Mouse (Mus musculus) kidney, postnatal 0 days (tissue): ENCODE results near the gene Bcat1. TPM values are rescaled to one million over a fixed set of nuclear protein-coding genes. Genes with fewer than 3 reads are reported as not detected.

Experiments used
- ATAC-seq: fragments of 200-750 bp; cut with Nextera tagmentation; replicated peaks from 2 replicates; pipeline ENCODE4 v1.8.0; 2017; ENCODE audit warnings: low read depth, moderate number of reproducible peaks, moderate TSS enrichment, moderate library complexity; ENCODE audit not compliant: low FRiP score
- DNase-seq: peaks from one replicate; pipeline ENCODE4 v3.0.0-alpha.2; 2016; ENCODE audit warnings: low spot score
- H3K27ac ChIP-seq: fragments of 300-500 bp; sonication (generic); 2 replicates; pipeline ENCODE4 v1.5.1; 2014; ENCODE audit warnings: mild to moderate bottlenecking
- H3K27me3 ChIP-seq: fragments of 300-500 bp; sonication (generic); 2 replicates; pipeline ENCODE4 v1.6.1; 2014; ENCODE audit warnings: low read length, mixed read lengths; ENCODE audit not compliant: insufficient read depth
- H3K36me3 ChIP-seq: fragments of 300-500 bp; sonication (generic); 2 replicates; pipeline ENCODE4 v1.6.1; 2014; ENCODE audit warnings: low read length, mixed read lengths; ENCODE audit not compliant: insufficient read depth
- H3K4me1 ChIP-seq: fragments of 300-500 bp; sonication (generic); replicated peaks from 2 replicates; pipeline ENCODE4 v1.6.1; 2014; ENCODE audit warnings: antibody characterized with exemption, low read length, mixed read lengths; ENCODE audit not compliant: insufficient read depth
- H3K4me2 ChIP-seq: fragments of 300-500 bp; sonication (generic); 2 replicates; pipeline ENCODE4 v1.6.1; 2014; ENCODE audit warnings: mild to moderate bottlenecking, low read length, moderate library complexity, mixed read lengths
- H3K4me3 ChIP-seq: fragments of 300-500 bp; sonication (generic); replicated peaks from 2 replicates; pipeline ENCODE4 v1.5.1; 2014; ENCODE audit warnings: low read depth, low read length
- H3K9ac ChIP-seq: fragments of 300-500 bp; sonication (generic); 2 replicates; pipeline ENCODE4 v1.6.1; 2014; ENCODE audit warnings: low read depth, low read length
- H3K9me3 ChIP-seq: fragments of 300-500 bp; sonication (generic); replicated peaks from 2 replicates; pipeline ENCODE4 v1.6.1; 2016; ENCODE audit warnings: low read length, inconsistent platforms, mixed read lengths
- CTCF ChIP-seq: IDR thresholded peaks from 2 replicates; pipeline ENCODE4 v1.5.1; 2016; ENCODE audit warnings: antibody characterized with exemption, low read depth, mild to moderate bottlenecking, moderate library complexity
- WGBS: fragments of 180-500 bp; shearing (Covaris S2); extraction: QIAGEN DNeasy Blood & Tissue Kit; methylation state at CpG from one replicate; pipeline ENCODE4 v1.1.7; 2014; 5-methylcytosine and 5-hydroxymethylcytosine counted together
- polyA plus RNA-seq: library from polyadenylated mRNA; unstranded; fragments of >200 nt; fragmentation: Nextera tagmentation; extraction: Ambion mirVana; gene quantifications from 2 replicates; pipeline ENCODE4 v1.2.1, GENCODE M21; 2015

Bcat1 gene
- polyA plus RNA-seq, 1 experiment from 2014 or later = 5.8 TPM

DNA sequence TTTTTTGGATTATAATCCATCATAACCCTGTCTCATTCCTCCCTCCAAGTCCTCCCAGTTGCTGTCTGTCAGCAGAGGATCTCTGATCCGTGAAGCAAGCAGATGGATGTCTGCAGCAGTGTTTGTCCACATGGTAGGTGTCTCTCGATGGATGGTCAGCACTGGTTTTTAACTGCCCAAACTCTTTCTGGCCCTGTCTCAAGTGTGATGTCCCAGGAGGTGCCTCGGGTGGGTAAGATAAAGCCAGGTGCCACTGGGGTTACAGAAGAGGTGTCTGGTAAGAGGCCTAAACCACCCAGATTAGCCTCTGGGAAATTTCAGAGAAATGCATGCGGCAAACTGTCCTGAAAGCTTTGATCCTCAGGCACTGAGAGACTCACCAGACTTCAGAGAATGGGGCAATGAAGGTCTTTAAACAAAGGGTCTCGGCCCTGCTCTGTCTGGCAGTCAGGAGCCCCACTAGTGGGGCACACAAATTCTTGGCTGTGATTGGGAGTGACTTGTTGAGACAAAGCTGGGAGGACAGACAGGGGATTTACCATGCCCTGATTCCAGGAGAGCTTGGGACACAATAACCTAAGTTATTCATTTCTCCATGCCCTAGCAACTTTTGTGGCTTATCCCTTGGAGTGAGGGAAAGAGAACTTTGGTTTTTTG is 12.6 kb downstream of the Bcat1 start:
- WGBS = 35% methylated on average over 5 of the region's 5 CpGs
- no peaks in the 10 kb centered on the region for H3K9me3 ChIP-seq
- DNase-seq = no peak

DNA sequence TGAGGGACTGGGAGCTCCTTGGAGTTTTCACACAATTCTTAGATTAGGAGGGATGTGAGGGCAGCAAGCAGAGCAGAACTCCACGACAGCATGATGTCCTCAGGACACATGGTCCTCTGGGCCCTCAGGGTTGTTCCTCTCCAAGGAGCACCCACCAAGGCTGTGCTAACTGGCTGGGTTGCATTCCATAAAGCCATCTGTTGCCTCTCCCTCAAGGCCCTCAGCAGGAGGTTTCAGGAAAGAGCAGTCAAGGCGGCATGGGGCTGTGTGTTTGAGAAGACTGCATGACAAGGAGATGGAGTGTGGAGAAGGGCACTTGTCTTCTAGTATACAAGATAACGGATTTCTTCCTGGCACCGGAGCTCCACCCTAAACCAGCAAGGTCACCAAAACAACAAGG is 13.2 kb downstream of the Bcat1 start:
- TF ChIP-seq CTCF = no peak
- H3K9me3 ChIP-seq = no peaks in the 10 kb centered on the region
- H3K9ac ChIP-seq = no peak overlapping the region
- DNase-seq = no peak
- H3K4me3 ChIP-seq = no peak overlapping the region
- ATAC-seq = 0 out of 2 replicates have a peak, but pooled peaks have one; percentile 49
- no peaks in the 10 kb centered on the region for H3K27me3 ChIP-seq
- no peak overlapping the region for H3K27ac ChIP-seq
- 50% methylated on average over 4 of the region's 4 CpGs for WGBS
- H3K4me2 ChIP-seq = no peak overlapping the region
- no peaks in the 10 kb centered on the region for H3K36me3 ChIP-seq
- H3K4me1 ChIP-seq = no peaks in the 10 kb centered on the region

More for the DNA sequence above, 12.6 kb downstream of the Bcat1 start:
- Histone ChIP-seq H3K27ac (0 out of 2 replicates have a peak overlapping the region, but pooled peaks have one; percentile 8), H3K4me2 (no peak overlapping the region), H3K4me3 (no peak overlapping the region), H3K27me3 (no peaks in the 10 kb centered on the region), H3K36me3 (no peaks in the 10 kb centered on the region), H3K9ac (no peak overlapping the region), H3K4me1 (no peaks in the 10 kb centered on the region)
- no peak for ATAC-seq
- no peak for TF ChIP-seq CTCF

DNA sequence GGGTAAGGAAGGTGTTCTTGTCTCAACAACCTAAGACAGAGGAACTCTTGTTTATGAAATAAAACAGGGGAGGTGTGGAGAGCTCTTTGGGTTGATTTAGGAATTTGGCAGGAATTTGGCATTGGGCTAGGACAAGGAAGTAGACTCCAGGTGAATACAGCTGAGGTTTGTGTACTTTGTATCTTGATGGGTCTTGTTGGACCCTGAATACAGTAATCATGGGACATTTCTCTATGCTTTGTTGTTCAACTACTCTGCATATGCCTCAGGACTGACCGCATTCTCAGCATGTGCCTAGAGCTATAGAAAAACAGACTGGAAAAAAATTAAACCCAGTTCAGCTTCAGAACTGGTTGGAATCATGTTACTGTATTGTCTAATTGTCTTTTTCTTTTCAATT is 14.6 kb downstream of the Bcat1 start:
- H3K9ac ChIP-seq = no peak overlapping the region
- no peaks in the 10 kb centered on the region for H3K36me3 ChIP-seq
- no peak overlapping the region for H3K27ac ChIP-seq
- WGBS = 83% methylated on average over 1 of the region's 1 CpGs
- H3K4me1 ChIP-seq = no peaks in the 10 kb centered on the region
- no peak for TF ChIP-seq CTCF
- DNase-seq = no peak
- H3K4me3 ChIP-seq = no peak overlapping the region
- no peak overlapping the region for H3K4me2 ChIP-seq
- no peak for ATAC-seq
- no peaks in the 10 kb centered on the region for H3K9me3 ChIP-seq
- H3K27me3 ChIP-seq = no peaks in the 10 kb centered on the region

DNA sequence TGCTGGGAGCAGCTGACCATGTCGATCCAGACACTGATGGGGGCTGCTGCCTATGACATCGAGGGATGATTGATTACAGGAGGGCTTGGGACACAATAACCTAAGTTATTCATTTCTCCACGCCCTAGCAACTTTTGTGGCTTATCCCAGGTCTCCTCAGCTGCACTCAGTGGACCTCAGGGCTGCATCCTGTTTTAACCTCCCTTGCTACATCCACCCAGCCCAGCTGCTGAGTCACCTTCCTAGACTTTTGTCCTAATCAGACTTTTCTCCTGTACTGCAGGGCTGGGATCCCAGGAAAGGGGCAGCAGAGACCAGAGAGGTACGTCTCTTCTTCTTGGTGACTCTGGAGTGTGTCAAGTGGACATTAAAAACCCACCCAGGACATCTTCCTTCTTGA is 19.9 kb downstream of the Bcat1 start:
- Histone ChIP-seq H3K9ac (no peak overlapping the region), H3K4me1 (no peaks in the 10 kb centered on the region), H3K27ac (no peak overlapping the region), H3K27me3 (no peaks in the 10 kb centered on the region), H3K4me2 (no peak overlapping the region), H3K36me3 (no peaks in the 10 kb centered on the region), H3K4me3 (no peak overlapping the region), H3K9me3 (no peaks in the 10 kb centered on the region)
- TF ChIP-seq CTCF = no peak
- WGBS = 39% methylated on average over 4 of the region's 4 CpGs
- DNase-seq (no peak), ATAC-seq (peak; percentile 49; the same call in 1 of the 2 replicates)

DNA sequence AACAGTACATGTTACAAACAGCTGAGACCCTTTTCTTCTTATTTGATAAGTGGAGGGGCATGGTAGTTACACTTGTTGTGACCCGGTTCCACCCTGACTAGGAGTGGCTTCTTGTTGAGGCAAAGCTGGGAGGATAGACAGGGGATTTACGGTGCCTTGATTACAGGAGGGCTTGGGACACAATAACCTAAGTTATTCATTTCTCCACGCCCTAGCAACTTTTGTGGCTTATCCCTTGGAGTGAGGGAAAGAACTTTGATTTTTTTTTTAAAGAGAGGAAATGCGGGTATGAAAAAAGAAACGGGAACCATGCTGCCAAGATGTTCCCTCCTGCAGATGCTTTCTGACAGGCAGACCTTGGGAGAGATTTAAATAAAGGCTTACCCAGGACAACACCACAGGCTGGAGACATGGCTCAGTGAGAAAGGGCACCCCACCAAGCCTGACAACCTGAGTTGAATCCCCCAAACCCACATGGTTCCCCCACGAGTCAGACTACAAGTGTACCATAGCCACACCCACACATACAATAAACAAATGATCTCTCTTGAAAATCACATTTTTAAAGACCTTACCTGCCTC is 20.6 kb downstream of the Bcat1 start:
- Histone ChIP-seq H3K4me1 (no peaks in the 10 kb centered on the region), H3K9ac (no peak overlapping the region), H3K36me3 (no peaks in the 10 kb centered on the region), H3K9me3 (no peaks in the 10 kb centered on the region), H3K27me3 (no peaks in the 10 kb centered on the region), H3K27ac (no peak overlapping the region), H3K4me3 (no peak overlapping the region), H3K4me2 (no peak overlapping the region)
- no peak for TF ChIP-seq CTCF
- ATAC-seq (no peak), DNase-seq (no peak)
- 25% methylated on average over 6 of the region's 6 CpGs for WGBS

DNA sequence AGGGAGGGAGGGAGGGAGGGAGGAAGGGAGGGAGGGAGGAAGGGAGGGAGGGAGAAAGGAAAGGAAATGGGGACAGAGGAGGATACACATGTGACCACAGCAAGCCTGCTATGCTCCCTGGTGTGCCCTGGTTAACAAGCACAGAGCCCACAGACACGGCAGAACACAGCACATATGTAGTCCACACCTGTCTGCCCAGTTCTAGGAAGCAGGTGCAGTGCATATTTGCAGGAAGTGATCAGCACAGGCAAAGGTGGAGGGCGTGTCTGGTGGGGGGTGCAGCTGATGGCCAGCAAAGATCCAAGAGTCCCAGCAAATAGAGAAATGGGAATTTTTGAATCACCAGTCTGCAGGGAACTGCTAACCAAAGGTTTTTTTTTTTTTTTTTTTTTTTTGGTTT is 23.3 kb downstream of the Bcat1 start:
- TF ChIP-seq CTCF = no peak
- no peaks in the 10 kb centered on the region for H3K9me3 ChIP-seq
- WGBS = 78% methylated on average over 2 of the region's 2 CpGs
- no peak overlapping the region for H3K9ac ChIP-seq
- H3K4me3 ChIP-seq = no peak overlapping the region
- H3K4me2 ChIP-seq = no peak overlapping the region
- DNase-seq = no peak
- H3K36me3 ChIP-seq = no peaks in the 10 kb centered on the region
- no peak overlapping the region for H3K27ac ChIP-seq
- 0 out of 2 replicates have a peak, but pooled peaks cover 7% of the 10 kb centered on the region for H3K4me1 ChIP-seq
- 0 out of 2 replicates have a peak, but pooled peaks cover 4% of the 10 kb centered on the region for H3K27me3 ChIP-seq
- no peak for ATAC-seq
